ENCODE assay signal across 13 mouse cellular contexts in the genomic region with DNA sequence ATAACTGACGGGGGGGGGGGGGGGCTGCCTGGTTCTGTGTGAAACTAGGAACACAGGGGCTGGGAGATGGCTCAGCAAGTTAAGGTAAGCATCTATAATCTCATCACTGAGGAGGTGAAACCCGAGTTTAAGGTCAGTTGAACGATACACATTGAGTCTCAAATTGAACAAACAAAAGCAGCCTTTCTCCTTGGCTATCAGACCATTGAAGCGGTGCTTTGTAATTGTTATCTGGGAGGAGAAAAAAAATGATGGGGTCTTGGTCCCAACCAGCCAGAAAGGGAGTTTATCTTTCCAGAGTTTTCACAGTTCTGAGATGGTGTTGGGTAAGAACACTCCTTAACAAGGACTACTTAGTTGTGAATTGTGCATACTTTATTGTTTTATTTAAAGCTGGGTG. TPM values are rescaled to one million over a fixed set of nuclear protein-coding genes. Genes with fewer than 3 reads are reported as not detected.
DNase-seq lines count a peak whose midpoint lies in the region; ATAC-seq and TF ChIP-seq lines count a peak whose summit lies in the region.
"Had no signal": no experiment of that assay in that cellular context is flagged by ENCODE, and none has a peak within 500 bp of the region (broad histone marks: within the 10 kb centered on the region; RNA-seq: fewer than 3 reads in every experiment).

No protein-coding gene starts in this region.

- peaks cover 87% of the 10 kb centered on the region for H3K27me3 ChIP-seq in forebrain, embryonic 12.5 days
- H3K27me3 ChIP-seq in forebrain, embryonic 16.5 days (replicated peaks; ENCODE audit: control insufficient read depth, insufficient read depth, low read length): peaks cover 74% of the 10 kb centered on the region
- peaks cover 78% of the 10 kb centered on the region for H3K27me3 ChIP-seq in kidney, embryonic 14.5 days (ENCODE audit: control insufficient read depth, insufficient read depth, low read length)
- peaks cover 87% of the 10 kb centered on the region for H3K27me3 ChIP-seq in neural tube, embryonic 12.5 days (replicated peaks)
- H3K27me3 ChIP-seq in neural tube, embryonic 15.5 days (replicated peaks): peaks cover 92% of the 10 kb centered on the region
- H3K27me3 ChIP-seq in myocyte (ENCODE audit: control insufficient read depth, insufficient read depth, insufficient read length): peaks cover 4% of the 10 kb centered on the region

- H3ac ChIP-seq in myocyte (ENCODE audit: control insufficient read depth, insufficient read length): no peak overlapping the region

- 11% methylated on average over 4 of the region's 4 CpGs for WGBS in forebrain, embryonic 12.5 days
- WGBS in forebrain, embryonic 16.5 days: 7% methylated on average over 4 of the region's 4 CpGs
- 7% methylated on average over 4 of the region's 4 CpGs for WGBS in kidney, embryonic 14.5 days
- 2% methylated on average over 4 of the region's 4 CpGs for WGBS in neural tube, embryonic 12.5 days
- WGBS in neural tube, embryonic 15.5 days: 10% methylated on average over 4 of the region's 4 CpGs

- DNase-seq in kidney, postnatal 25 days: no peak
- DNase-seq in adipocyte (ENCODE audit: low spot score): no peak
- DNase-seq: adrenal gland, postnatal 25 days; gastrocnemius, postnatal 14 days; kidney, adult 8-10 months had no signal

- ATAC-seq in forebrain, embryonic 12.5 days (ENCODE audit: low FRiP score): no peak
- no peak for ATAC-seq in forebrain, embryonic 16.5 days
- no peak for ATAC-seq in kidney, embryonic 14.5 days (ENCODE audit: low FRiP score, low TSS enrichment)
- no peak for ATAC-seq in neural tube, embryonic 12.5 days (ENCODE audit: low FRiP score, low read depth)
- ATAC-seq in neural tube, embryonic 15.5 days (ENCODE audit: low FRiP score): no peak

- no peak for TF ChIP-seq POLR2A in myocyte (IDR thresholded peaks at IDR 0.05; ENCODE audit: insufficient read length, low read depth)

- peak overlapping the region; percentile 29 for H3K4me3 ChIP-seq in forebrain, embryonic 12.5 days (replicated peaks)
- H3K4me3 ChIP-seq in forebrain, embryonic 16.5 days (replicated peaks; ENCODE audit: low read length): no peak overlapping the region
- H3K4me3 ChIP-seq in kidney, embryonic 14.5 days (ENCODE audit: low read length): peak overlapping the region; percentile 26
- H3K4me3 ChIP-seq in neural tube, embryonic 12.5 days: no peak overlapping the region
- no peak overlapping the region for H3K4me3 ChIP-seq in neural tube, embryonic 15.5 days (replicated peaks)
- H3K4me3 ChIP-seq in myocyte: peak overlapping the region; percentile 34

- no peaks in the 10 kb centered on the region for H3K36me3 ChIP-seq in forebrain, embryonic 12.5 days (replicated peaks)
- no peaks in the 10 kb centered on the region for H3K36me3 ChIP-seq in forebrain, embryonic 16.5 days (ENCODE audit: control insufficient read depth, insufficient read depth)
- H3K36me3 ChIP-seq in kidney, embryonic 14.5 days (ENCODE audit: control insufficient read depth, insufficient read depth, low read length): no peaks in the 10 kb centered on the region
- H3K36me3 ChIP-seq in neural tube, embryonic 12.5 days: no peaks in the 10 kb centered on the region
- H3K36me3 ChIP-seq in neural tube, embryonic 15.5 days: no peaks in the 10 kb centered on the region
- H3K36me3 ChIP-seq in myocyte (ENCODE audit: control insufficient read depth, insufficient read depth): no peaks in the 10 kb centered on the region
- H3K36me3 ChIP-seq: G1E had no signal

- peak overlapping the region; percentile 56 for H3K4me2 ChIP-seq in forebrain, embryonic 12.5 days
- H3K4me2 ChIP-seq in forebrain, embryonic 16.5 days (ENCODE audit: low read length): no peak overlapping the region
- H3K4me2 ChIP-seq in kidney, embryonic 14.5 days (replicated peaks; ENCODE audit: low read depth, low read length): no peak overlapping the region; the same call in 1 of the 2 replicates
- peak overlapping the region; percentile 50 for H3K4me2 ChIP-seq in neural tube, embryonic 12.5 days (replicated peaks)
- H3K4me2 ChIP-seq in neural tube, embryonic 15.5 days: no peak overlapping the region
- peak overlapping the region; percentile 100 for H3K4me2 ChIP-seq in myocyte (ENCODE audit: low read depth)

- H3K9me3 ChIP-seq in forebrain, embryonic 12.5 days: no peaks in the 10 kb centered on the region
- no peaks in the 10 kb centered on the region; the same call in 1 of the 2 replicates for H3K9me3 ChIP-seq in forebrain, embryonic 16.5 days (ENCODE audit: control insufficient read depth, low read length)
- no peaks in the 10 kb centered on the region for H3K9me3 ChIP-seq in kidney, embryonic 14.5 days (ENCODE audit: control insufficient read depth, low read length)
- H3K9me3 ChIP-seq in neural tube, embryonic 12.5 days: no peaks in the 10 kb centered on the region
- H3K9me3 ChIP-seq in neural tube, embryonic 15.5 days (replicated peaks): no peaks in the 10 kb centered on the region
- H3K9me3 ChIP-seq: G1E had no signal

- H3K27ac ChIP-seq in forebrain, embryonic 12.5 days: no peak overlapping the region
- no peak overlapping the region for H3K27ac ChIP-seq in forebrain, embryonic 16.5 days (ENCODE audit: low read length)
- H3K27ac ChIP-seq in kidney, embryonic 14.5 days (ENCODE audit: low read depth, low read length): no peak overlapping the region
- no peak overlapping the region for H3K27ac ChIP-seq in neural tube, embryonic 12.5 days
- no peak overlapping the region for H3K27ac ChIP-seq in neural tube, embryonic 15.5 days (replicated peaks)

- H3K9ac ChIP-seq in forebrain, embryonic 12.5 days: no peak overlapping the region
- H3K9ac ChIP-seq in forebrain, embryonic 16.5 days (replicated peaks; ENCODE audit: low read depth, low read length): no peak overlapping the region
- H3K9ac ChIP-seq in kidney, embryonic 14.5 days (ENCODE audit: low read depth, low read length): no peak overlapping the region
- no peak overlapping the region for H3K9ac ChIP-seq in neural tube, embryonic 12.5 days
- no peak overlapping the region for H3K9ac ChIP-seq in neural tube, embryonic 15.5 days (replicated peaks)

- H3K79me2 ChIP-seq in myocyte (ENCODE audit: control insufficient read depth, insufficient read depth): no peaks in the 10 kb centered on the region

- peaks cover 22% of the 10 kb centered on the region for H3K4me1 ChIP-seq in forebrain, embryonic 12.5 days
- H3K4me1 ChIP-seq in forebrain, embryonic 16.5 days (replicated peaks; ENCODE audit: control insufficient read depth, insufficient read depth, low read length): peaks cover 12% of the 10 kb centered on the region
- no peaks in the 10 kb centered on the region for H3K4me1 ChIP-seq in kidney, embryonic 14.5 days (ENCODE audit: control insufficient read depth, insufficient read depth, low read length)
- peaks cover 4% of the 10 kb centered on the region; the same call in 1 of the 2 replicates for H3K4me1 ChIP-seq in neural tube, embryonic 12.5 days
- peaks cover 14% of the 10 kb centered on the region for H3K4me1 ChIP-seq in neural tube, embryonic 15.5 days

RNA-seq across cellular contexts. Expression of a gene that starts 11.7 kb away (rescaled TPM):
- polyA plus RNA-seq in forebrain, embryonic 12.5 days (2016; fragmentation: Nextera tagmentation; extraction: Ambion mirVana): 0.28 TPM in 1 of 2 replicates, not detected in the other
- 0.19 TPM in 1 of 2 replicates, not detected in the other for polyA plus RNA-seq in forebrain, embryonic 16.5 days (2015; fragmentation: Nextera tagmentation; extraction: Ambion mirVana)
- polyA plus RNA-seq in kidney, embryonic 14.5 days (2014; fragmentation: Nextera tagmentation; extraction: Ambion mirVana): not detected in 2 replicates
- 0.41 TPM in 1 of 2 replicates, not detected in the other for polyA plus RNA-seq in neural tube, embryonic 12.5 days (2016; fragmentation: Nextera tagmentation; extraction: Ambion mirVana)
- 0.09 and 167 TPM in 2 replicates for polyA plus RNA-seq in neural tube, embryonic 15.5 days (2015; fragmentation: Nextera tagmentation; extraction: Ambion mirVana)
- polyA plus RNA-seq in myocyte (2012; fragmentation: generic; extraction: Trizol): 0.34 TPM

RNA-seq across cellular contexts. Expression of a gene that starts 16.8 kb away (rescaled TPM):
- 0.13 TPM in 1 of 2 replicates, not detected in the other for polyA plus RNA-seq in forebrain, embryonic 12.5 days (2016; fragmentation: Nextera tagmentation; extraction: Ambion mirVana)
- polyA plus RNA-seq in forebrain, embryonic 16.5 days (2015; fragmentation: Nextera tagmentation; extraction: Ambion mirVana): not detected in 2 replicates
- polyA plus RNA-seq in kidney, embryonic 14.5 days (2014; fragmentation: Nextera tagmentation; extraction: Ambion mirVana): 0.36 TPM in 1 of 2 replicates, not detected in the other
- not detected in 2 replicates for polyA plus RNA-seq in neural tube, embryonic 12.5 days (2016; fragmentation: Nextera tagmentation; extraction: Ambion mirVana)
- polyA plus RNA-seq in neural tube, embryonic 15.5 days (2015; fragmentation: Nextera tagmentation; extraction: Ambion mirVana): 0.11 TPM in 1 of 2 replicates, not detected in the other
- polyA plus RNA-seq in myocyte (2012; fragmentation: generic; extraction: Trizol): not detected
- polyA plus RNA-seq: G1E; liver, embryonic 16.5 days had no signal

RNA-seq across cellular contexts. Expression of a gene that starts 37.5 kb away (rescaled TPM):
- polyA plus RNA-seq in forebrain, embryonic 12.5 days (2016; fragmentation: Nextera tagmentation; extraction: Ambion mirVana): 7.0 and 22.0 TPM in 2 replicates
- polyA plus RNA-seq in forebrain, embryonic 16.5 days (2015; fragmentation: Nextera tagmentation; extraction: Ambion mirVana): not detected in 2 replicates
- polyA plus RNA-seq in kidney, embryonic 14.5 days (2014; fragmentation: Nextera tagmentation; extraction: Ambion mirVana): 8.6 and 14.9 TPM in 2 replicates
- polyA plus RNA-seq in neural tube, embryonic 12.5 days (2016; fragmentation: Nextera tagmentation; extraction: Ambion mirVana): 3.3 and 13.9 TPM in 2 replicates
- 4.5 TPM in 1 of 2 replicates, not detected in the other for polyA plus RNA-seq in neural tube, embryonic 15.5 days (2015; fragmentation: Nextera tagmentation; extraction: Ambion mirVana)
- 2.2 TPM for polyA plus RNA-seq in myocyte (2012; fragmentation: generic; extraction: Trizol)

RNA-seq across cellular contexts. Expression of a gene that starts 37.8 kb away (rescaled TPM):
- 10.0 and 10.5 TPM in 2 replicates for polyA plus RNA-seq in forebrain, embryonic 12.5 days (2016; fragmentation: Nextera tagmentation; extraction: Ambion mirVana)
- polyA plus RNA-seq in forebrain, embryonic 16.5 days (2015; fragmentation: Nextera tagmentation; extraction: Ambion mirVana): 3.3 TPM in 1 of 2 replicates, not detected in the other
- 14.1 and 26.0 TPM in 2 replicates for polyA plus RNA-seq in kidney, embryonic 14.5 days (2014; fragmentation: Nextera tagmentation; extraction: Ambion mirVana)
- 5.2 and 9.5 TPM in 2 replicates for polyA plus RNA-seq in neural tube, embryonic 12.5 days (2016; fragmentation: Nextera tagmentation; extraction: Ambion mirVana)
- 0.97 and 2.2 TPM in 2 replicates for polyA plus RNA-seq in neural tube, embryonic 15.5 days (2015; fragmentation: Nextera tagmentation; extraction: Ambion mirVana)
- polyA plus RNA-seq in myocyte (2012; fragmentation: generic; extraction: Trizol): 8.2 TPM

RNA-seq across cellular contexts. Expression of a gene that starts 43.3 kb away (rescaled TPM):
- 44.5 and 46.9 TPM in 2 replicates for polyA plus RNA-seq in forebrain, embryonic 12.5 days (2016; fragmentation: Nextera tagmentation; extraction: Ambion mirVana)
- polyA plus RNA-seq in forebrain, embryonic 16.5 days (2015; fragmentation: Nextera tagmentation; extraction: Ambion mirVana): 14.0 and 14.5 TPM in 2 replicates
- 33.2 and 38.0 TPM in 2 replicates for polyA plus RNA-seq in kidney, embryonic 14.5 days (2014; fragmentation: Nextera tagmentation; extraction: Ambion mirVana)
- 20.1 and 23.9 TPM in 2 replicates for polyA plus RNA-seq in neural tube, embryonic 12.5 days (2016; fragmentation: Nextera tagmentation; extraction: Ambion mirVana)
- 4.8 and 8.5 TPM in 2 replicates for polyA plus RNA-seq in neural tube, embryonic 15.5 days (2015; fragmentation: Nextera tagmentation; extraction: Ambion mirVana)
- polyA plus RNA-seq in myocyte (2012; fragmentation: generic; extraction: Trizol): 31.0 TPM

Comparison
In these comparisons a context has a peak if more than half of its experiments do, and no peak if none do; other contexts are left out.
1. H3K4me2 ChIP-seq: peak in forebrain, embryonic 12.5 days (single experiment), neural tube, embryonic 12.5 days (single experiment) and myocyte (single experiment); none in forebrain, embryonic 16.5 days (single experiment), kidney, embryonic 14.5 days (single experiment) and neural tube, embryonic 15.5 days (single experiment).
2. H3K4me3 ChIP-seq: peak in forebrain, embryonic 12.5 days (single experiment), kidney, embryonic 14.5 days (single experiment) and myocyte (single experiment); none in forebrain, embryonic 16.5 days (single experiment), neural tube, embryonic 12.5 days (single experiment) and neural tube, embryonic 15.5 days (single experiment).